Mouse (Mus musculus) heart, embryonic 12.5 days (tissue): ENCODE data around the gene Ube3c. TPM values are rescaled to one million over a fixed set of nuclear protein-coding genes. Genes with fewer than 3 reads are reported as not detected.
"Not testable (repeated sequence)": the region's sequence is repeated elsewhere in the genome, so short reads cannot be mapped to it uniquely, and the experiment has no call there.

Source experiments
- ATAC-seq: fragments of 200-750 bp; cut with Nextera tagmentation; 2 replicates; pipeline ENCODE4 v1.8.0; 2017; ENCODE audit warnings: moderate TSS enrichment, moderate library complexity; ENCODE audit not compliant: insufficient number of reproducible peaks, low FRiP score
- H3K27ac ChIP-seq: fragments of 300-500 bp; sonication (generic); 2 replicates; pipeline ENCODE4 v1.5.1; 2016; ENCODE audit warnings: mild to moderate bottlenecking, moderate library complexity; ENCODE audit not compliant: poor library complexity, severe bottlenecking
- H3K27me3 ChIP-seq: fragments of 300-500 bp; sonication (generic); replicated peaks from 2 replicates; pipeline ENCODE4 v1.6.1; 2016; ENCODE audit warnings: mild to moderate bottlenecking, moderate library complexity
- H3K36me3 ChIP-seq: fragments of 300-500 bp; sonication (generic); 2 replicates; pipeline ENCODE4 v1.6.1; 2016; ENCODE audit warnings: mild to moderate bottlenecking, moderate library complexity
- H3K4me1 ChIP-seq: fragments of 300-500 bp; sonication (generic); replicated peaks from 2 replicates; pipeline ENCODE4 v1.6.1; 2016; ENCODE audit warnings: mild to moderate bottlenecking
- H3K4me2 ChIP-seq: fragments of 300-500 bp; sonication (generic); 2 replicates; pipeline ENCODE4 v1.6.1; 2016; ENCODE audit warnings: mild to moderate bottlenecking, moderate library complexity
- H3K4me3 ChIP-seq: fragments of 300-500 bp; sonication (generic); 2 replicates; pipeline ENCODE4 v1.5.1; 2016; ENCODE audit warnings: mild to moderate bottlenecking
- H3K9ac ChIP-seq: fragments of 300-500 bp; sonication (generic); 2 replicates; pipeline ENCODE4 v1.6.1; 2016; ENCODE audit warnings: mild to moderate bottlenecking, moderate library complexity
- H3K9me3 ChIP-seq: fragments of 300-500 bp; sonication (generic); replicated peaks from 2 replicates; pipeline ENCODE4 v1.6.1; 2016; ENCODE audit warnings: mild to moderate bottlenecking, moderate library complexity
- WGBS: fragments of 180-500 bp; shearing (Covaris S2); methylation state at CpG from one replicate; pipeline ENCODE4 v1.1.7; 2016; 5-methylcytosine and 5-hydroxymethylcytosine counted together
- polyA plus RNA-seq: library from polyadenylated mRNA; unstranded; fragments of >200 nt; fragmentation: Nextera tagmentation; extraction: Ambion mirVana; gene quantifications from 2 replicates; pipeline ENCODE4 v1.2.1, GENCODE M21; 2016

Gene Ube3c
- 34.2 and 35.8 TPM in 2 replicates for polyA plus RNA-seq

GRCm38 (mm10) chr5:29568848-29569377, at the start of gene Ube3c:
Gene Ube3c (plus strand): TSS chr5:29569242.
- peaks cover 15% of the 10 kb centered on the region for H3K4me1 ChIP-seq
- 0 out of 2 replicates have a peak, but pooled peaks cover 3% of the 10 kb centered on the region for H3K27me3 ChIP-seq
- peak within 1 kb of the TSS; percentile 94 for H3K27ac ChIP-seq
- peaks cover 13% of the 10 kb centered on the region; the same call in 1 of the 2 replicates for H3K36me3 ChIP-seq
- peak within 1 kb of the TSS; percentile 84 for H3K9ac ChIP-seq
- peak within 1 kb of the TSS; percentile 63 for H3K4me3 ChIP-seq
- WGBS: under 1% methylated on average over 72 of the region's 72 CpGs
- peak within 1 kb of the TSS; percentile 98 for H3K4me2 ChIP-seq
- no peaks in the 10 kb centered on the region for H3K9me3 ChIP-seq
- ATAC-seq: peak; percentile 97

DNA sequence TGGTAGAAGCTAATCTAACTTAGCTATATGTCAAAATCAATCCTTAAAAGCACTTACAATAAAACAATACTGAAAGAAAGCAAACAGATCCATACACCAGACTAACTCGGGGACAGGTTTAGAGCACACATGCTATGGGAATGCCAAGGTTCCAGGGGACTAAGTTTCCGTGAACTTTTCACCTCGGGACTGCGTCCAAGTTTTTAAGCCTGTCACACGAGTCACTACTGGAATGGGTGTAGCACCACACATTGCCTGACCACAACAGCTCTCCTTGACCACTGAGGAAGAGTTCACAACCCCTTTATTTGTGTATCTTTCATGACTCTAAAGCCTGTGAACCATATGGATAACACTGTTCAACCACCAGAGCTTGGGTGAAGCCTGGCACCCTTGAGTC, 8.9 kb upstream of the Ube3c start:
- ATAC-seq: no peak
- Histone ChIP-seq H3K4me1 (no peaks in the 10 kb centered on the region), H3K9ac (no peak overlapping the region), H3K27me3 (0 out of 2 replicates have a peak, but pooled peaks cover 3% of the 10 kb centered on the region), H3K4me2 (no peak overlapping the region), H3K9me3 (no peaks in the 10 kb centered on the region), H3K4me3 (no peak overlapping the region), H3K27ac (no peak overlapping the region), H3K36me3 (no peaks in the 10 kb centered on the region)
- 75% methylated on average over 5 of the region's 5 CpGs for WGBS

DNA sequence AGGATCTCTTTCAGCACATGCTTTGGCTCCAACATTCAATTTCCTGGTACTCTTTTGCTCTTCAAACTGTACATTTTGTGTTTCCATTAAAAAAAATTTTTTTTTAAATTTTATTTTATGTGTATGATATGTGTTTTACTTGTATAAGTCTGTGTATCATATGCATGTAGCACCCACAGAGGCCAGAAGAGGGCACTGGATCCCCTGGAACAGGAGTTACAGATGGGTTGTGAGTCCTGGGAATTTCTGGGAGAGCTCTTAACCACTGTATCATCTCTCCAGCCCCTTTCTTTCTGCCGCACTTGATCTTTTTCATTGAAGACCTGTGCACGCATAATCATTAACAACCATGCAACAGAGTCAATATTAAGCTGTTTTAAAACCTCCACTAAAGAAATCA, 8.4 kb upstream of the Ube3c start:
- Histone ChIP-seq H3K4me2 (no peak overlapping the region), H3K27ac (no peak overlapping the region), H3K4me3 (no peak overlapping the region), H3K4me1 (no peaks in the 10 kb centered on the region), H3K36me3 (no peaks in the 10 kb centered on the region), H3K9ac (no peak overlapping the region), H3K27me3 (0 out of 2 replicates have a peak, but pooled peaks cover 3% of the 10 kb centered on the region), H3K9me3 (no peaks in the 10 kb centered on the region)
- ATAC-seq: no peak
- WGBS: 69% methylated on average over 2 of the region's 2 CpGs

DNA sequence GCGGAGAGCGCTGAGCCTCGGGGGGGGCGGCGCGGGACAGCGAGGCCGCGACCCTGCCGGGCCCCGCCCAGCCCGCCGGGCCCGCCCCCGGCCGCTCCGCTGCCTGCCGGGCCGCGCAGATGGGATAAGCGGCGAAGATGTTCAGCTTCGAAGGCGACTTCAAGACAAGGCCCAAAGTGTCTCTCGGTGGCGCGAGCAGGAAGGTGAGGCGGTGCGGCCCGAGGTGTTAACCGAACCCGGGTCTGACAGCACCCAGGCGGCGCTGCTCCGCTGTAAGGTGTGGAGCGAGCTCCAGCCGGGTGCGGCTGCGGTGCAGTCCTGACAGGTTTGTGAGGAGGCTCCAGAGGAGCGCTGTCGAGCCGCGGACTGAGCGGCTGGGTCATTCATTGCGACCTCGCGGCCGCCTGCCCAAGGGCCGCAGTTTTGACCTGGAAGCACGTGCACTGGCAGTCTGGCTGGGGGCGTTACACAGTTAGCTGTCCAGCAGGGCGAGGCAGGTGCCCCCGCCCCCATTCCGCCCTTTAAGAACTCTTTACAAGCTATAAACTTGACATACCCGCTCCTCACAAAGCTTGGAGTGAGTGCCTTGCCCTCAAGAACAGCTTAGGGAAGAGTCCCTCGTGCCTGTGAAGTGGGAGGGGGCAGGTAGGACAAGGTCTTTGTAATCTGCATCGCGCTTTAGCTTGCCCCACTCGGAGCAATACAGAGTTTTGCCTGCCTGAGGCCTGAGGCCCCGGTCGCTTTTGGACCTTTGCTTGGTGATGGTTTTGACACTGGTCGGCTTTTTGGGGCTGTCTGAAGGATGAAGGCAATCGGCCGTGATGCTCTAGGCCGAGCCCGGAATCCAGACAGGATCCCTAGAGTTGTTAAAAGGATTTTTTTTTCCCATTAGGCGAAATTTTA, 587 bp downstream of the Ube3c start:
- H3K9me3 ChIP-seq: no peaks in the 10 kb centered on the region
- 4% methylated on average over 67 of the region's 67 CpGs for WGBS
- peak overlapping the region; percentile 94 for H3K27ac ChIP-seq
- peaks cover 19% of the 10 kb centered on the region; the same call in 1 of the 2 replicates for H3K36me3 ChIP-seq
- peaks cover 15% of the 10 kb centered on the region for H3K4me1 ChIP-seq
- peak overlapping the region; percentile 63 for H3K4me3 ChIP-seq
- peak overlapping the region; percentile 84 for H3K9ac ChIP-seq
- H3K27me3 ChIP-seq: 0 out of 2 replicates have a peak, but pooled peaks cover 3% of the 10 kb centered on the region
- ATAC-seq: peak; percentile 89
- peak overlapping the region; percentile 98 for H3K4me2 ChIP-seq

DNA sequence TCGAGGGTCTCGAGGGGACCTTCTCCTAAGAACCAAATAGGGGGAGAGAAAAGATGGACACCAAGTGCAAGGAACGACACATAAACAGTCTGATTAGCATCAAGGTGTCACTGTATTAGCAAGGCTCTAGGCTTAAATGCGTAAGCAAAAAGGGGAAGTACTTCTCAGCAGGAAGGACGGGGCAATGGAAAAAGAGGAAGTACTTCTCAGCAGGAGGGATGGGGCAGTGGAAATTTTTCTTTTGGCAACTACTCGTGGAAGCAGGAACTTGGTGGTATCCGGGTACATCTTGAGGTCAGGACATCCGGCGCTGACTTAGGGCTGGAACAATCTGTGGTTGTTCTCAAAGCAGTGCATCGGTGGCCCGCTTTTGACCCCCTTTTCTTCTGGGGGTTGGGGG, 5.2 kb downstream of the Ube3c start:
- not testable (repeated sequence) for H3K4me3 ChIP-seq, H3K27me3 ChIP-seq, H3K9me3 ChIP-seq, H3K4me2 ChIP-seq, H3K9ac ChIP-seq, ATAC-seq, H3K27ac ChIP-seq
- WGBS: 89% methylated on average over 11 of the region's 11 CpGs
- H3K4me1 ChIP-seq: peaks cover 15% of the 10 kb centered on the region
- H3K36me3 ChIP-seq: peaks cover 19% of the 10 kb centered on the region; the same call in 1 of the 2 replicates

DNA sequence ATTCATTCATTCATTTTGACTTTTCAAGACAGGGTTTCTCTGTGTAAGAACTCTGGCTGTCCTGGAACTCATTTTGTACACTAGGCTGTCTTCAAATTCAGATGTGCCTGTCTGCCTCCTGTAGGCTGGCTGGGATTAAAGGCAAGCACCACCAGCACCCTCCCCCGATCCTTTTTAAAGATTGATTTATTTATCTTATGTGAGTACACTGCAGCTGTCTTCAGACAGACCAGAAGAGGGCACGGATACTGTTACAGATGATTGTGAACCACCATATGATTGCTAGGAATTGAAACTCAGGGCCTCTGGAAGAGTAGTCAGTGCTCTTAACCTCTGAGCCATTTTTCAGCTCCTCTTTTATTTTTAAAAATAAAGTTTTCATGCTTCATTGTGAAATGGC, 6.0 kb downstream of the Ube3c start:
- 66% methylated on average over 2 of the region's 2 CpGs for WGBS
- Histone ChIP-seq H3K4me2 (no peak overlapping the region), H3K9me3 (no peaks in the 10 kb centered on the region), H3K4me1 (peaks cover 11% of the 10 kb centered on the region), H3K36me3 (peaks cover 19% of the 10 kb centered on the region; the same call in 1 of the 2 replicates), H3K27ac (no peak overlapping the region), H3K27me3 (no peaks in the 10 kb centered on the region), H3K9ac (no peak overlapping the region), H3K4me3 (no peak overlapping the region)
- no peak for ATAC-seq

DNA sequence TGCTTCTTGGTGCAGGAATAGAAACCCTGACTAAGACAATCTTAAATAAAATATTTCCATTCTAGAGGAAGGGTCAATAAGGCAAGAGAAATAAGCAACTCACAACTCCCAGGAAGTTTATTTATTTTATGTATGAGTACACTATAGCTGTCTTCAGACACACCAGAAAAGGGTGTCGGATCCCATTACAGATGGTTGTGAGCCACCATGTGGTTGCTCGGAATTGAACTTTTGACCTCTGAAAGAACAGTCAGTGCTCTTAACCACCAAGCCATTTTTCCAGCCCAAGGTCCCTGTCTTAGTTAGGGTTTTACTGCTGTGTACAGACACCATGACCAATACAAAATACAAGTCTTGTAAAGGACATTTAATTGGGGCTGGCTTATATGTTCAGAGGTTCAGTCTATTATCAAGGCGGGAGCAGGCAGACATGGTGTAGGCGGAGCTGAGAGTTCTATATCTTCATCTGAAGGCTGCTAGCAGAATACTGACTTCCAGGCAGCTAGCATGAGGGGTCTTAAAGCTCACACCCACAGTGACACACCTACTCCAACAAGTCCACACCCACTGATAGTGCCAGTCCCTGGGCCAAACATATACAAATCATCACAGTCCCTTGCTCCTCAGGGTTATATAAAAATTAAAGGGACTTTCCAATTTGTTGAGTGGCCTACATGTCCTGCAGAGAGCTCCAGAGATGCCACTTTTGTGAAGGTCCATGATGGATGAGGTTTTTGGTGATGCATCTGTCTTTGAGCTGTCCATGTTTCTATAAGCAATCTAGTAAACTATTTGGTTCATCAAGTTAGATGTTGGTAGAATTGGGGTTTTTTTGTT, 9.0 kb downstream of the Ube3c start:
- no peak overlapping the region for H3K27ac ChIP-seq
- 81% methylated on average over 4 of the region's 4 CpGs for WGBS
- H3K27me3 ChIP-seq: no peaks in the 10 kb centered on the region
- no peak overlapping the region for H3K9ac ChIP-seq
- H3K9me3 ChIP-seq: no peaks in the 10 kb centered on the region
- peaks cover 11% of the 10 kb centered on the region; the same call in 1 of the 2 replicates for H3K36me3 ChIP-seq
- no peak for ATAC-seq
- H3K4me2 ChIP-seq: no peak overlapping the region
- no peak overlapping the region for H3K4me3 ChIP-seq
- H3K4me1 ChIP-seq: no peaks in the 10 kb centered on the region

DNA sequence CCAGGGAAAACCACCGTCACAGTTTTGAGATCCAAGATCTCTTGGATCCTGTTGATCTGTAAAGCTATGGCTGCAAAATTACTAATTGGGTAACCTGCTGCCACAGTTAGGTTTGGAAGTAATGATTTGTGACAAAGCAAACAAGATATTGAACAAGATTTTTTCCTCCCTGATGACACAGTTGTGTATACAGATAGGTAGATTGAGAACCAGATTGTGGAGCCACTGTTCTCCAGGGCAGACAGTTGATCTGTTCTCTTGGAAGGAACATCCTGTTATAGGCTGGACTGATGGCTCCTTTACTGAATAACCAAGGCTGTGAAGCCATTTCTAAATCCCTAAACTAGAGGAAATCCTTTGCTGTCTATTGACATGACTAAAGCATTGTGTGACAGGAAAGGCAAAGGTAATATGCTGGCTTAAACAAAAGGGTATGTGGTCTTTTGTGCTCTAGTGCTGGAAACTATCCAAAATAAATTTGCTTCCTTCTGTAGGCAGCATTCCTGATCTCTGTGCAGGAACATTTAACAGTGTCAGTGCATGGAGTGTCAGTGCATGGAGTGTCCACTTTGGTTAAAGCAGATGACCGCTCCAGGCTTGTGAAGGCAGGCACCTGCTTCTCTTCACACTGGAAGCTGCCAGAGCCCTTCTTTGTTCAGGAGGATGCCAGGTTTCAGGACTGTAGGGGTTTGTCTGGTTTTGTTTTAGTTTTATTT, 15.0 kb downstream of the Ube3c start:
- ATAC-seq: no peak; the same call in 1 of the 2 replicates
- H3K9me3 ChIP-seq: no peaks in the 10 kb centered on the region
- peaks cover 10% of the 10 kb centered on the region for H3K4me1 ChIP-seq
- peak overlapping the region; percentile 51 for H3K27ac ChIP-seq
- H3K27me3 ChIP-seq: no peaks in the 10 kb centered on the region
- no peak overlapping the region for H3K4me2 ChIP-seq
- H3K36me3 ChIP-seq: 0 out of 2 replicates have a peak, but pooled peaks cover 8% of the 10 kb centered on the region
- WGBS: 51% methylated on average over 2 of the region's 2 CpGs
- no peak overlapping the region for H3K4me3 ChIP-seq
- H3K9ac ChIP-seq: no peak overlapping the region

DNA sequence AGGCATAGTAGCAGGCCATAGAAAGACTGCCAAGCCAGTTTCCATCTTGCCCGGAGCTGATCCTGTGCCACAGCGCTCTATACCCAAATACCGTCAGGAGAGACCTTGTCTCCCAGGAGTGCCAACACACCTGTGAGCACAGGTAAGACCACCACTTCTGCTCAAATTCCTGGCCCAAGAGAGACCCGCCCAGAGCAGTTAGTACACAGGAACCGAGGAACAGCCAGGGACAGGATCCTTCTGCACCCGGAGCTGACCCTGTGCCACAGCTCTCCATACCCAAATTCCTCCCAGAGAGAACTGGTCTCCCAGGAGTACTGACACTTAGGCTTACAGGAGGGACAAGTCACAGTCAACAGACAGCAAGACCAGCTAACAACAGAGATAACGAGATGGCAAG, 23.1 kb downstream of the Ube3c start:
- not testable (repeated sequence) for H3K4me1 ChIP-seq, H3K4me3 ChIP-seq, H3K9ac ChIP-seq, H3K27me3 ChIP-seq, H3K27ac ChIP-seq, H3K4me2 ChIP-seq, H3K9me3 ChIP-seq, ATAC-seq
- peaks cover 58% of the 10 kb centered on the region for H3K36me3 ChIP-seq
- 97% methylated on average over 7 of the region's 7 CpGs for WGBS

DNA sequence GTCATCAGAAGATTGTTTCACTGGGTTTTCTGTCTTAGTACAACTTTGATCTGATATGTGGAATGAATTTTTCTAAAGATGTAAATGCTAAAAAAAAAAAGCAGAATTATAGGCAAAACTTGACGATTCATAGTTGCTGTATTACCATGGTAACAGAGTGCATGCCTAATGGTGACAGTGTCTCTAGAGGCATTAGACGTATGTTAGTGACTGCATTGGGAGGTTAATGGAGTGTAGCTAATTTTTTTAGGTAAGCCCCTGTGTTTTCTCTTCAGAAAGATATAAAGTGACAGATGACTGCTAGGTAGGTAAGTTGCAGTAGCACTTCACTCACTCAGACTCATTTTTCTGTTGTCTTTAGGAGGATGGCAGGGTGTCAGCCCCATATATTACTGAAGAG, 37.5 kb downstream of the Ube3c start:
- Histone ChIP-seq H3K4me1 (no peaks in the 10 kb centered on the region), H3K9ac (no peak overlapping the region), H3K4me3 (no peak overlapping the region), H3K27me3 (no peaks in the 10 kb centered on the region), H3K36me3 (peaks cover 71% of the 10 kb centered on the region), H3K9me3 (no peaks in the 10 kb centered on the region), H3K4me2 (no peak overlapping the region), H3K27ac (no peak overlapping the region)
- no peak for ATAC-seq
- 88% methylated on average over 2 of the region's 2 CpGs for WGBS
